Mouse (Mus musculus): ENCODE data around the gene Gabra4.

- TF ChIP-seq CTCF (IDR thresholded peaks at IDR 0.05; ENCODE audit: extremely low read depth, insufficient read depth, insufficient read length, insufficient replicate concordance) (no peak), POLR2A (IDR thresholded peaks at IDR 0.05; ENCODE audit: low read depth, low read length) (no peak)
Measured at GRCm38 (mm10) chr5:71545554-71545953, 112.6 kb downstream of the Gabra4 start.
